Mouse (Mus musculus) induced T-regulatory cell, adult 2 months (primary cell): ENCODE measurements around the gene Usp50.

Experiments used
- DNase-seq: peaks from one replicate; pipeline ENCODE4 v3.0.0-alpha.2; 2012; ENCODE audit warnings: low read depth

Gene Usp50

DNA sequence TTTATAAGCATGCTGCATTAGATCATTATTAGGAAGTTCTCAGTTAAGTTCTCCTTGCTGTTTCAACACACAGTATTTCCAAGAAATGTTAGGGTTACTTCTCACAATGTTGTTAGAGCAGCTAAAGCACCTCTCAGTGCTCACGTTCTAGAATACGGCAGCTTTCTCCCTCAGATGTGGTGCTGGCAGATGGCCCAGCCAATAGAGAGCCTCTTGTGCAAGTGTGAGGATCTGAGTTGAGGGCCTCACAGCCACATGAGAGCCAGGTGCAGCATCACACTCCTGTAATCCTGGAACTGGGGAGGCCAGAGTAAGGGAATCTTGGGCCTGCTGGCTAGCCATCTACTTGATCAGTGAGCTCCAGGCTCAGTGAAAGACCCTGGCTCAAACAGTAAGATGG lies 43.0 kb downstream of the Usp50 start:
- no peak for DNase-seq

DNA sequence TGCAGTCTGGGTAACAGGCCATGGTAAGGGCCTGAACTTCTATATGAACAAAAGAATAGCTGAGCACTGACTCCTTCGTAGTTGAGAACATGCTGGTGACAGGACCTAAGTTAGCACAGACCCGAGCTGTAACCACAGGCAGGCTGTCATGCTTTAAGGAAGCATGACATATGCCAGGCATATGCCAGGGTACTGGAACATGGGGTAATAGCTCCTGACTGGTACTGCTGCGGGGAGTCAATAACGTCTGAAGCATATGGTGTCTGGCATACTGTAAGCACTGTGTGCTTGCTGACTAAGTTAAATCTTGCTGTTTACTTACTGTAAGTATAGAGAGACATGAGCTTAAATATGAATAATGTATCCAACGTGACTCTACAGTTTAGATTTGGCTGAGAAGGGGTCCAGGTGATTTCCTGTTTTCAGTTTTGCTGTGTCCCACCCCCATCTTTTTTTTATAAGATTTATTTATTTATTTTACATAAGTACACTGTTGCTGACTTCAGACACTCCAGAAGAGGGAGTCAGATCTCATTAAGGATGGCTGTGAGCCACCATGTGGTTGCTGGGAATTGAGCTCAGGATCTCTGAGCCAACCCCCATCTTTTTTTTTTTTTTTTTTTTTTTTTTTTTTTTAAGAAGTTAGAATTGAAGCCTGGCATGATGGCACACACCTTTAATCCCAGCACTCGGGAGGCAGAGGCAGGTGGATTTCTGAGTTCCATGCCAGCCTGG lies 47.8 kb downstream of the Usp50 start:
- DNase-seq: no peak

DNA sequence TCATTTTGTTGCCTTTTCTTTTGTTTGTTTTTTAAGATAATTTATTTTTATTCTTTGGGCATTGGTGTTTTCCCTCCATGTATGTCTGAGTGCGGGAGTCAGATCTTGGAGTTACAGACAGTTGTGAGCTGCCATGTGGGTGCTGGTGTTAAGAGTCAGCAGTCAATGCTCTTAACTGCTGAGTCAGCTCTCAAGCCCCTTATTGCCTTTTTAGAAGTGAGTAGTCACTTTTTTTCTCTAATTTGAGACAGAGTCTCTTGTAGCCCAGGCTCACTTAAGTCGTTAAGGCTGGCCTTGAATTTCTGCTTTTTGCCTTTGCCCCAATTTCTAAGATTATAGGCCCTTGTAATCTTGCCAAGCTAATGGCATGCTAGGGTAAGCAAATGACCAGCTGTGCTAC lies 52.8 kb downstream of the Usp50 start:
- no peak for DNase-seq

DNA sequence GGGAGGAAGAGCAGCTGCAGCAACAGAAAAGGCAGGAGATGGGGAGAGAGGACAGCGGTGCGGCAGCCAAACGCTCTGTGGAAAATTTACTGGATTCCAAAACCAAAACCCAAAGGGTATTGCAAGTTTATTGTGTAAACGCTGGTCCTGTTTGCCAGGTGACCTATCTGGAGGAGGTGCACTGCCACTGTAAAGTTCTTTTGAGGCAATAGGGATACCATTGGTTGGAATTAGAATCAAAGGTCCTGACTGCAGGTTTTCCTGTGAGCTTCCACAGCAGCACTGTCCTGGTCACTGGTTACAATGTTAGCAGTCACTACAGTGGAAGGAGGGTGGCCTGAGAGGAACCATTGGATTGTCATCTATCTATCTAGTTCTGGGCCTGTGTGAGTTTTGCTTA lies 54.1 kb downstream of the Usp50 start:
- no peak for DNase-seq

DNA sequence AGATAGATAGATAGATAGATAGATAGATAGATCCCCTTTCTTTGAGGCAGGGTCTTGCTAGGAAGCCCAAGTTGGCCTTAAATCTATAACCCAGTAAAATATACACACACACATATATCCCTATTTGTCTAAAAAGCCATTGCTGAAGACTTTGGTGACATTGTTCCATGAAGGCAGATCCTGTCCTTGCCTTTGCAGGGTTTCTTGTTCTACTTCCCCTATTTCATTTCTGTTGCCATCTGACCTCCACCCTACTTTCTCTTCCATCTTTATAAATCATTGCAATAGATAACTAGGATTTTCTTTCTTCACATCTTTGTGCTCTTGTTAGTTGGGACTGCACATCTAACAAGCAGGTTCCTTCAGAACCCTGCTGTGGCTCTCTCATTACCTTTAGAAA lies 70.3 kb downstream of the Usp50 start:
- no peak for DNase-seq

DNA sequence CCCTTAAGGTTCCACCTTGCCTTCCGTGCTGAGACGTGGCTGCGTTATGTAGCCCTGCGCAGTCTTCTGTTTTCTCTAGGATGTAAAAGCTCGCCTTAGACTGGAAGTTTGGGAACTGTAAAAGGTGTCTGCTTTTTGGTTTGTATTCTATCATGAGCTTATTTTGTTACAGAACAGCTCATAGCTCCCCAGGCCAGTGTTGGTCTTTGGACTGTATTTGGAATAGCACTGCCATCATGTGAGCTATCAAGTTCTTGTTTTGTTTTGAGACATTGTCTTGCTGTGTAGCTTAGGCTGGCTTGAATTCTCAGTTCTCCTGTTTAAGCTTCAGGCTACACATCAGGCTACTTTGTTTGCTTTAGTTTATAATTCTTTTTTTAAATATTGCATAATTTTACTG lies 70.7 kb downstream of the Usp50 start:
- DNase-seq: no peak

DNA sequence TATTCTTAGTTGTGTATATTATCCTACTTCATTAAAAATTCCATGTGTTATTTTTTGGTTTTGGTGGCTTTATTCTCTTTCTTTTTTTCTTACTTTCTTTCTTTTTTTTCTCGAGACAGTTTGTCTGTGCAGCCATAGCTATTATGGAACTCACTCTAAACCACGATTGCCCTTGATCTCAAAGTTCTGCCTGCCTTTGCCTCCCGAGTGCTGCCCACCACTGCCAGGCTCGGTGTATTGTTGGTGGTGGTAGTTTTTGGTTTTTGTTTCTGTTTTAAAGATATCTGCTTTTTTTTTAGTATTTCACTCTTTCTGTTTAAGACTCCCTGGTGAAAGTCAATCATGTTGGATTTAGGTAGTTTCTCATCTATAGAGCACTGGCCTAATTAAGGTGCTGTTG lies 74.9 kb downstream of the Usp50 start:
- peak; percentile 55 for DNase-seq

DNA sequence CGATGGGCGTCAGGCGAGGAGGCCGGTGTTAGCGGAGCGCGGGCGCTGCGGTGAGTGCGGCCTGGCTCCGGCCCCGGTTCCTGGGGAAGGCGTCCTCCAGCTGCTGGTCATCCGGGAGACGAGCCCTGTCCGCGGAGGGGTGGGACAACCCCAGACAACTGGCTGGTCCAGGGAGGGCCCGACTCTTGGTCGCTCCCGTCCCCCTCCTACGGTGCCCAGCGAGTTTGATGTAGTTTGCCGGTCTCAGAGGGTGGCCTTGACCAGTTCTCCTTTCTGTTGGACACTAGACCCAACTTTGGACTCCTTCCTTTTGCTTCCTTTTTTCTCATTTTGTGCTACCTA lies 75.9 kb downstream of the Usp50 start:
- no peak for DNase-seq

DNA sequence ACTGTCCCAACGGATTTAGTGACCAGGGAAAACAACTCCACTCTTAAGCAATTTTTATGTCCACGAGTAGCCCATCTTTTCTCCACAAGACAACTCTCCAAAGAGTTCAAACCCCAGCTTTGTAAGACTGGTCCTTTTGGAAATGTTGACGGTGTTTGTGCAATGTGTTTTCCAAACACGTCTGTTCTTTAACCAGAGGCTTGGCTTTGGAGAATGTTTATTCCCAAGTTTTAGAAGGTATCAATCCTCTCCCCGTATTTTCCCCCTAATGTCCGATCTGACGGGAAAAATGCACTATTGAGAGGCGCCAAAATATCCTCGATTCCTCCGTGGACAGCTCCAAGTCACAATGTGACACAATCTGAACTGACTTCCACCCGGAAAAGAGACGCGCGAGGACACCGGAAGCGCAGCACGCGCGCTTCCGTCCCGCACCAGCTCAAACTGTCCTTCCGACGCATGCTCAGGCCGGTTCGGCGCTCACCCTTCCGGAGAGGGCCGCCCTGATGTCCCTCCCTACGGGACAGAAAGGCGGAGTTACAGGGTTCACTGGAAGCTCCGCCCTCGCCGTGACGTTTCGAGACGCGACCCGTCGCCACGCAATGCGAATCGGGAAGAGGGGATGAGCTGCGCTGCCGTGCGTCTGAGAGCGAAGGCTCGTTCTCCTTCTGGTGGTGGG lies 76.4 kb downstream of the Usp50 start, which contains the start of gene Usp8:
Gene Usp8, plus strand, starts transcription at position 570 of the 679 bp plus-strand sequence.
- peak; percentile 98 for DNase-seq

DNA sequence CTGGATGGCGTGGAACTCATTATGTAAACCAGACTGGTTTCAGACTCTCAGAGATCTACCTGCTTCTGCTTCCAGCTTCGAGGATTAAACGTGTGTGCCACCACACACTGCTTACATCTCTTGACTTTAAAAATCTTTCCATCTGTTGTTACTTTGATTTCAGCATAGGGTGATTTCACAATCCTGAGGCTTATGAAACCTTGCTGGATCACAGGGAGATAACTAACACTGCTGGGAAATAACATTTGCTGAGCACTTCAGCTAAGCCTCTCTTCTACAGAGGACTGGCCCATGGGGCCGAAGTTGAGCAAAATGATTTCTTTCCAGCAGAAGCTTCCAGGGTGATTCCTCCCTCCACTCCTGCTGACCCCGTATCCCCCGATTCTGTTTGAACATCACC lies 88.0 kb downstream of the Usp50 start:
- no peak for DNase-seq

DNA sequence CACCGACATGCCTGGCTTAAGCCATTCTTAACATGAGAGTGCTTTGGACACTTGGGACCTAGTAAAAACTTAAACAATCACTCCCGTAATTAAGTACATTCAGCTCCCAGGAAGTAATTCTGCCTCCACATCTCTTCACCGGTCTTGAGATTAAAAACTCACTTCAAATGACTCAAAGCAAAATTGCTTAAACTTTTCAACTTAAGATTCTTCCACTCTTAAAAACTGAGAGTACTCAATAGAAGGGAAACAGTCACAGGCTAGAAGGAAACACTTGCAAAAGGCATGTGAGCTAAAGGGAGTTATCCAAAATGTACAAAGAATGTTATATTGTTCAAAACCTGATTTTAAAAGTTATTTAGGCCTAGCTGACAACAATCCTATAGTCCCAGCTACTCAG lies 92.0 kb downstream of the Usp50 start:
- no peak for DNase-seq

DNA sequence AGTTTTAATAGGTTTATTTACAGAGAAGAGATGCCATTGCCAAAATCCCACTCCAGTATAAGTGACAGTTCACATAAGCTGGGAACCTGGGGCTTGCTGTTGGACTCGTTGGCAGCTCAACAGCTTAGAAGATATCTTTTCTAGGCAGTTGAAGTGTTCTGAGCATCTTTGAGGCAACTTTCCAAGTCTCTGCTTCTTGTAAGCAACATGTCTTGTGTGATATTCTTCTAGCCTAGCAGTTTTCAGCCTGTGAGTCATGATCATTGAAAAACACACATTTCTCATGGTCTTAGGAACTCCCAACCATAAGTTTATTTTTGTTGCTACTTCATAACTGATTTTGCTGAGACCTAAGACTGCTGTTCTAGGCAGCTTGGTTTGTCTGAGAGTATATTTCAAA lies 100.3 kb downstream of the Usp50 start:
- no peak for DNase-seq

DNA sequence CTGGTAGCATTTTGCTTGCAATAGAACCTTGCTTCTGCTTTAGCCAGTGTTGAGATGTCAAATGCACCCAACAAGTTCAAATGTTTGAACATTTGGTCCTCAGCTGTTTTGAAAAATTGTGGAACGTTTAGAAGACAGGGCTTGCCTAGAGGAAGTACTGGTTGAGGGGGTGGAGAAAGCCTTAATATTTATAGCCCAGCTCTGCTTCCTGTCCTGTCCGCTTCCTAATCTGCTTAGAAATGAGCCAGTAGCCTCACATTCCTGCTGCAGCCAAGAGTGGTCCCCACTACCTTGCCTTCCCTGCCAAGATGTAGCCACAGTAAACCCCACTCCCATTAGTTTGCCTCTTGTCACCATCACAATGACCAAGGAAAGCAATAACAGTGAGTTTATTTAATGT lies 100.9 kb downstream of the Usp50 start:
- DNase-seq: no peak

DNA sequence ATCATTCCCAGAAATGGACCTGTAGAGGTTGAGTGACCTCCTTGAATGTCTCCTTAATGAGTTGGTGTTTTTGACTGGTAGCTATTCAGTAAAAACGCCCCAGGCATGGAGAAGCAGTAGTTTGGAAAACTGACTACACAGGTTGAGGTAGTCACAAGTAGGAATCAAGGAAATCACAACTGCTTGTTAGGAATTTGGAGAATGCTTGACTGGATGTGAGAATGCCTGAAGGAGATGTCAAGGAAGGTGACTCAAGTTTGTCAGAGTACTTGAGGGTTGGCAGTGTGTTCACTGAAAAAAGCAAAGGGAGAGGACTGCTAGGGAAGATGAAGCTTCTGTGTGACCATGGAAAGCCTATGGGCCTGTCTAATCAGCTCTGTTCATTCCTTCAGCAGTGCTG lies 105.9 kb downstream of the Usp50 start:
- DNase-seq: no peak

DNA sequence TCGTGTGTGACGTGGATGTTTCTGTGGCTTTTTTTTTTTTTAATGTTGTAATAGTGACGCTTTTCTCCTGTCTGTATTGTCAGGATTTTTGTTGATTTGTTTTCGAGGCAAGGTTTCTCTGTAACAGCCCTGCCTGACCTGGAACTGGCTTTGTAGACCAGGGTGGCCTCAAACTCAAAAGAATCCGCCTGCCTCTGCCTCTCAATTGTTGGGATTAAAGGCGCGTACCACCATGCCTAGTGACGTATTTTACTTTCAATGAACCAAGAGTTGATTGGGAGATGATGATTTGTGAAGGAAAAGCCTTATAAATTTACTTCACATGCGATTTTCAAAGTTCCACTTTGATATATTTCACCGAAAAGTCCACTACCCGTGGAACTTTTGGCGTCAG lies 107.2 kb downstream of the Usp50 start, which contains the start of gene Gabpb1:
Gene Gabpb1, minus strand, starts transcription at position 216 of the 394 bp plus-strand sequence.
- DNase-seq: no peak

DNA sequence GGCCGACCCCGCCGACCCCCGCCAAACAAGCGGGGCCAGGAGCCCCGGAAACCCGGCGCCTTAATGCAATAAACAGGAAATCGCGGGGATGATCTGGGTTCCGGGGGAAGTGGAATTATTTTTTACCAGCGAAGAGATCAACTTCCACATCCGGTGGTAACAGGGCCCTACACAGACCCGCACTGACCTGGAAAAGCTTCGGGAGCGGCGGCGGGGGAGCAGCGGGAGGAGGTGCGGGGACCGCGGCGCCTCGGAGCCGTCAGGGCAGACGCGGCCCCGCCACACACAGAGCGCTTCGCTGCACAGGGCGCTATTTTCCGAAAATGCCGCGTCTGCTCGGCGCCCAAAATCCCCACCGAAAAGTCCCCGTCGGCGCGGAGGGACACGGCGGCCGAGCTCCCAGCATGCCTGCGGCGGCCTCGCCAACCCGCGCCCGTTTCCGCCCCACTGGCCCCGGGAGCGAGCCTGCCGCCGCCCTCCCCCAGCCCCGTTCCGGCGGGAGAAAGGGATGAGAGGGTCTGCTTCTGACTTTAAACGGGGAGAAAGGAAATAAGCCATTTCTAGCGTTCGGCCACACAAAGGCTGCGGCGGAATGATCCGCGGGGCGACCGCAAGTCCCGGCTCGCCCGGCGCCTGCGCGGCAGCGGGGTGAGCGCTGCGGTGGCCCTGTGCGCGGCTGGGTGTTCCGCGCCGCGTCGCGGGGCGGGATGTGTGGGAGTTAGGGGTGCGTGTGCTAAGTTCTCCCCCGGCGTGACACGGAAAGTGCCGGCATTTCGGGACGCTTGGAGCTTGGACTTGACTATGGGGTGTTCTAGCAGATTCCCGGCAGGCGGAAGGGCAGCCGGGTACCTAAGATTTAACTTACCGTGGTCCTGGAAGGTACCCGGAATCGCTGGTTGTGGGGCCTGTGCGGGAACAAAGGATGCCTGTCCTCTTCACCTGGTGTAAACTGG lies 107.8 kb downstream of the Usp50 start:
- DNase-seq: peak; percentile 95

DNA sequence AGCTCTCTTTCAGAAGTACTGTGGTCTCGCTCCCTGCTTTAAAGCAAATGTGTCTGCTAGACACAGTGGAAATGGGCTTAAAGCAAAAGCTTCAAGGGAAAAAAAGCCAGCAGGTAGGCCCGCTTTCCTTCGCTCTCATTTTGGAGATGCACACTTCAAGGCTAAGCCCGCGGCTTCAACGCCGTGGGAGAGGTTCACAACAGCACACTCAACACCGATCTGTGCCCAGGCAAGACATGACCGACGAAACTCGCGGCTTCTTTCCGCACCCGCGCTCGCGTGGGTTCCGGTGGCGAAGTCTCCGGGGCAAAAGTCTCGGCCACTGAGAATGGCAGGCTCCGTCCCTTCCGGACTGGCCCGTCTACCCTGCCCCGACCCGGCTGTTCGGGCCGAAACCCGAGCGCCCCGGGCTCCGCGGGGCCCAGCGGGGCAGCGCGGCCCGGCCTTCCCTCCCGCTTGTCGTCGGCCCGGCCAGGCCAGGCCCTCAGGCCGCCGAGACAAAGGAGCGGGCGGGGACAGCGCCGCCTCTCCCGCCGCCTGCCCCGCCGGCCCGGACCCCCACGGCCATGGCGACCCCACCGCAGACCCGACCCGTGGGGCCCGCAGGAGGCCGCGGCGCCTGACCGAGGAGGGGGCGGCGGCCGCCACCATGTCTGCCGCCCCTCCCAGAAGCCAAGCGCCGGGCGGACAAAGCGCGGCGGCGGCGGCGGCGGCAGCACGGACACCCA lies 108.7 kb downstream of the Usp50 start:
- DNase-seq: peak; percentile 78

DNA sequence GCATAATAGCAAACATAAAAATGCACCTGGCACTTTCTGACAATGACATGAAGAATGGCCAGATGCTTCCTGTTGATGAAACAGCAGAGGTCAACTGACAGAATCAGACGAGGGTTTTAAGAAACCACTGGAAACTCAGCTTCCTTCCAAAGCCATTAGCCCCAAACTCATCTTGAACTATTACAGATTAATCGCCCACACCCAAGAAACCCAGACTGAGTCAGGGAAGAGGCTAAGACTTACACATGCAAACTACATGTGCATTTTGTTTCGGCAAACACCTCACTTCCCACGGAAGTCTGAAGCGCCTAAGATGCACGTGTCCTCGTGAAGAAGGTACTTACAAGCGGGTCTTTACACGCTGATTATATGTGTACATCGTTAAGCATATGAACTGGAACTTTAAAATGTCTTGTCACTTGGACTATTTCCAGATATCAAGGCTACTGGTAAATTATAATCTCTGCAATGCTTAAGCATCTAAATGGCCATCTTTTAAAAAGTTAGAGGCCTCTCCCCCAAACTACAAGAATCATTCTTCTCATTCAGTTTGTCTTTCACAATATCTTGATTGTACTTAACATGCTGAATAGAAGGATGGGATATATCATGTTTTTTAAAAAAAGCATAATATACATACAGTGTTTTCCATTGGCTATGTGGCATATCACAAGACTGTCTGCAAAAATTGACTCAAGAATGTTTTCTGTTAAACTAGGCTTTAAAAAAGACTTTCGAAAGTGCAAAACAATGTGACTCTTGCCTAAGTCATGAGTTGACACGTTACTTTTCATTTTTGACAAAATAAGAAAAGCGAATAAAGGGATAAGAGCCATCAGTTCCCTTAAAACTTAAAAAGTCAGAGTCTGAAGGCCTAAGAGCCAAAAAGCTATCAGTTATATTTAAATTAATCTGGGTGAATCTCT lies 109.7 kb downstream of the Usp50 start:
- DNase-seq: peak; percentile 79

DNA sequence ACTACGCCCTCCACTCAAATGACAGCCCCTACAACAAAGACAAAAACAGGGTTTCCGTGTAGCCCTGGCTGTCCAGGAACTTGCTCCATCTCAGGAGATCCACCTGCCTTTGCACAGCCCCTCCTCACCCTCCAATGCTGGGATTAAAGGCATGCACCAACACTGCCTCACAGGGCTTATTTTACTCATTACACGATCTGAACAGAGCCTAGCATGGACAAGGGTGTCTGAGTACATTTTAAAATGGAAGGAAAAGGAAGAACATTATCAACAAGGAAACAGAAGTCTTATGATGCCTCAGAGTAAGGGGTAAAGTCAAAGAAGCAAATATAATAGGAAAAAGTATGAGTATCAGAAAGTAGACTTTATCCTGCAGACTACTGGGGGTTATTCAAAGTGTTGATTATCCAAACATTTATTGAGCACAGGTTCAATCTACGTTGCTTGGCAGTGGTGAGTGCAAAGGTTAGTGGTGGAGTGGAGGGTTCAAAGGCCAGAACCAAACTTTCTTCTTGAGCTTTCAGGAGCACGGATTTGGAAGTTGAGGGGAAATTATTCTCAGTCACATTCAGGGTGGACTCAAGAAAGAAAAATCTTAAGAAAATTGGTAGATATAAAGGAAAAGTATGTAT lies 114.5 kb downstream of the Usp50 start:
- no peak for DNase-seq

DNA sequence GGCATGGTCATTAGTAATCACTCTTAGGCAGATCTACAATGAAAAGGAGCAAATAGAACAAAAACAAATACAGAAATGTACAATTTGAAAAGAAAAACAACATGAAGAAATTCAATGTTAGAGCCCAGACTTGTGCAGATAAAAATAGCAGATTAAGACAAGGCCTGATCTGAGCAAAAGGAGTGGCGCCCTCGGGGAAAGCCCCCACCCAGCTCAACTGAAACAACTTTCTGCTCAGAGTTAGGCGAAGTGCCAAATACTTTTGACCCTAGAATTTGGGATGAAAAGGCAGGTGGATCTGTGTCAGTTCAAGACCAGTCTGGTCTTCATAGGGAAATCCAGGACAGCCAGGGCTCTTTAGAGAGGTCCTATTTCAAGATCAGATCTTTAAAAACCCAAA lies 117.3 kb downstream of the Usp50 start:
- peak; percentile 61 for DNase-seq
